Mouse (Mus musculus): ENCODE measurements around the gene D17Wsu92e.

- TF ChIP-seq CTCF (IDR thresholded peaks at IDR 0.05) = no peak
- no peak for TF ChIP-seq POLR2A (IDR thresholded peaks at IDR 0.05; ENCODE audit: insufficient read depth, low read depth, low read length)
Measured at GRCm38 (mm10) chr17:27725412-27725811, 95.0 kb downstream of the D17Wsu92e start.
